Mouse (Mus musculus): ENCODE data around the gene Sh3d19.
A peak's percentile ranks its signal among the peaks of the same experiment; 100 is the strongest.

The Sh3d19 gene

DNA sequence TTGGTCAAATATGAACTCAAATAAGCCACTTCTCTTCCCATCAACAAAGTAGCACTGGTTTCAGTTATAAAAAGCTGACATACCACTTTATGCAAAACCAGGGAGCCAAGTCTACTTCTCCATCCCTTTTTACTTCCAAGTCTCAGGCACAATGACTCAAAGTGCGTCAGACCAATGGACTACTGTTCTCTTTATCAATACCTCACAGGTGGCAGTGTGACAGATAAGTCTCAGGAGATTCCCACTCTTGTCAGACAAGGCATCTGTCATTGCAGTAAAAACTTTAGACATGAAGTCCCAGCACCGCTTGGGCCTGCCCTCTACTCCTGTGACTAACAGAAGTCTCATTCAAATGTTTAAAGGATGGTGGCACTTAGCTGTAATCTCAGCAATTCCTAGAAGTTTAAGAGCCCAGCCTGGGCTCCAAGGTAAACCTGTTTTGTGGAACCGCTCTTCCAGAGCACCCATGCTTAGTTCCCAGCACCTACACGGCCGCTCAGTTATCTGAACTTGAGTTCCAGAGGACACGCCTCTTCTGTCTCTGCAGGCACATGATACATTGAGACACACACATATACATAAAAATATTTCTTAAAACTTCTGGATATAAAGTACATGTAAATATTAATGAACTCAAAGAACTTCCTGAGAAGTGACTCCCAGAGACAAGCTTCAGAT lies 165.1 kb downstream of the Sh3d19 start:
- DNase-seq (ENCODE audit: low read depth, low spot score): no peak

DNA sequence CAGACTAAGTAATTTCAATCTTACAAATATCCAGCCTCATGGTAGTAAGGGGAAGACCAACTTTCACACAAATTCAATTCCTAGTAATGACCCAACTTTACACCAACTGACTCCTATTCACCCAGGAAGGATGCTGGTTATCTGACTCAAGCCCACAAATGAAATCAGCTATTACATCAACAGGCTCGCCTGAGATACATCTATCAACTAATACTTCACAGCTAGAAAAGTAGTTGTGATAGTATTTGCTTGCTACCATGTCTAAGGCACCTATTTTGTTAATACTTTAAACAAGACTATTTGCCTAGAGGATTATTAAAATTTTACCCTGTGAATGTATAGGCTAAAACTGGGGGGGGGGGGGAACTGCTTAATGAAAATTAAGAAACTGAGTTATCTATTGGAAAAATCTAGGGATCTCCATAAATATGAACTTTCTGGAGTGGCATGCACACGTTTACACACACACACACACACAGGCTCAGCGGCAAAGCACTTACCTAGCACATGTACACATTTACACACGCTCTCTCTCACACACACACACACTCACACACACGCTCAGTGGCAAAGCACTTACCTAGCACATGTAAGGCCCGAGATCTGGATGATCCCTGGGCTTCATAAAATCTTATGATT lies 166.1 kb downstream of the Sh3d19 start:
- DNase-seq (ENCODE audit: low read depth, low spot score): no peak

DNA sequence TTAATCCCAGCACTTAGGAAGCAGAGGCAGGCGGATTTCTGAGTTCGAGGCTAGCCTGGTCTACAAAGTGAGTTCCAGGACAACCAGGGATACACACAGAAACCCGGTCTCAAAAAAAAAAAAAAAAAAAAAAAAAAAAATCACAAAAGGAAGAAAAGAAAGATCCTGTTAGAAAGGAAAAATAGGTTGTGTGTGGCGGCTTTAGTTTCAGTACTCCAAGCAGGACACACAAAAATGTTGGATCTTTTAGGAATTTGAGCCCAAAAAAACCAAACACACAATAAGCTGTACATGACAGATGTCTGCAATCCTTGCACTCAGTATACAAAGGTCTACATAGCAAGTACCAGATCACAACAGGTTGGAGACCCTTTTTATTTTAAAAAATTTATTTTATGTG lies 168.8 kb downstream of the Sh3d19 start:
- no peak for DNase-seq (ENCODE audit: low read depth, low spot score)

DNA sequence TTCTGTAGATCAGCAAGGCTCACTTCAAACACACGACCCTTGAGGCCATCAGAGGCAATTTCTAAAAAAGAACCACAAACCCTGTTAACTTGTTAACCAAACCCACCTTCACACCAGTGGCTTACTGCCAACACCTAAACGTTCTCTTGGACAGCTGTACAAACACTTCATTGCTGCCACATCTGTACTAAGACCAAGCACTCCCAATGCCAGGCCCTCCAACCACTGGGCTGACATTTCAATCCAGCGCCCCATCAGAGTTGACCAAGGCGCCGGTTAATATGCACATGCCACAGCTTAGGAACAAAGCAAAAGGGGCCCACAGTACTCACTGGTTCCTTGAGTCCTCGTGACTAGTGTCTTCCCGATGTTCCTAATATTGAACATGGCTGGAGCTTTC lies 170.5 kb downstream of the Sh3d19 start:
- DNase-seq (ENCODE audit: low read depth, low spot score): no peak

DNA sequence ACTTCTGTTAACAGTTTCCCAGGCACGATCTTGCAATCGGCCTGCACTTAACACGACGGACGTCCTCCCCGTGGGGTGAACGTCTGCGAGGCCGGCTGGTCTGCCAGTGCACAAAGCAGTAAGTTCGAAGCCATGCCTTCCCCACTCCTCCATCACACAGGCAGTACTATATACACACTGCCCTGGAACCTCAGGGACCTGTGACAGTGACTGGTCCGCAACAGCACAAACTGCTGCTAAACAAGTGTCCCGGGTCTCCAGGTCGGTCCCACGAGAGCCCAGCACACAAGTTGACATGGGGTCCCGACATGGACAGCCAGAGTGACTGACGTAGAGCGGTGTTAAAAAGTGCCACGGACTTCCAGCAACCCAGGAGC lies 171.0 kb downstream of the Sh3d19 start:
- peak; percentile 21 for DNase-seq (ENCODE audit: low read depth, low spot score)

DNA sequence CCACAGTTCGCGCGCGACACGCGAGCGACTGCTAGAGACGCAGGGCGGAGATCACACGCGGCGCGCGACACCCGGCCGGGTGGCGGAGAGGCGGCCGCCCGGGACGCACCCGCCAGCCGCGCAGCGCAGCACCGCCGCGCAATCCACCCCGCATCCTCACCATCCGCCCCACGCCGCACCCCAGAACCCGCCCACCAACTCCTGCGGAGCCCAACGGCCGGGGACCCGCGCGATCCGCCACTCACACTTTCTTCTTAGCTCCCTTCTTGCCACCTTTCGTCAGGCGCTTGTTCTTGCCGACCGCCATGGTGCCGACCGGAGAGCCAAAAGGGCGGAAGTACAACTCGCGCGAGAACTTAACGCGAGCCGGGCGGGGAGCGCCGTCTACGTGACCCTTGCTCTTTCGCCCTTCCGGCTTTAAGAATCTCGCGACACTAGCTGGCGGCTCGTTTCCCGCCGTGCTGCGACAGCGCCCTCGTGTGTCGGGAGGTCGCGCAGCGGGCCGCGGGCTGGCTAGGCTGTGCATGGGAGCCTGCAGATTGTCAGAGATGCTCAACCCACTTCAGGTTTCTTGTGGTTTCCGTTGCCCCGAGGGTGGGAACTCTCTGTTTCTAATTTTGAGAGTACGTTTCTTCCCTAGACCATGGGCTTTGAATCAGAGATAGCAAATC lies 171.5 kb downstream of the Sh3d19 start, which contains the start of gene Rps3a1:
TSS of gene Rps3a1 (minus strand) at position 440 of the 671 bp plus-strand sequence.
- peak; percentile 99 for DNase-seq (ENCODE audit: low read depth, low spot score)

DNA sequence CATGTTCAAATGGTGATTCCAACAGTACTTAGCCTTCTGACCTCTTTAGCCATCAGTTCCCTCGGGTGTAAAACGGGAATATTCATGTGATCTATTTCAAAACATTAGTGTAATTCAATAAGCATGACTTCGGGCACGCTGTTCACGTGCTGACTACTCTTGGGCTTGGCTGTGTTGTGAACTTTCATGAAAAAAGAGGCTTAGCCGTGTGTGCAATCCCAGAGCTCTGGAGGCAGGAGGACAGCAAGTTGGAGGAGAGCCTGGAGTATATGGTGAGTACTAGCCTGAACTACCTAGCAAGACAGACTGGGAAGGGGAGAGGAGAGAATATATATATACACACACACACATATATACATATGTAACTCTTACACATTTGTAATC lies 172.0 kb downstream of the Sh3d19 start:
- no peak for DNase-seq (ENCODE audit: low read depth, low spot score)

DNA sequence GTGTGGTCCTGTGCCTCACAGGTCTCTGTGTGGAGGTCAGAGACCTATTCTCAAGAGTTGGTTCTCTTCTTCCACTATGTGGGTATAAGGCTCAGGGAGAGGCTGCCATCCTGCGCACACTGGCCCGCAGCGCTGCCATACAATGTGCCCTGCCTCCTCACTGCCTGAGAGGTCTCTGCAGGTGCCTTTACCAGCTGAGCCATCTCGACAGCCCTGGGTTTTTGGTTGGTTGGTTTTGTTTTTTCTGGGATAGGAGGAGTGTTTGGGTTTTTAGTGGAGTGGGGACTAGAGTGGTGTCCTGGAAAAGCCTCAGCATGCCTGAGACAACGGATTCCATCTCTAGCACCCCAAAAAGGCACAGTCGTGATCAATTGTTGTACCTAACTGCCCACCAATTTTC lies 172.4 kb downstream of the Sh3d19 start:
- no peak for DNase-seq (ENCODE audit: low read depth, low spot score)

DNA sequence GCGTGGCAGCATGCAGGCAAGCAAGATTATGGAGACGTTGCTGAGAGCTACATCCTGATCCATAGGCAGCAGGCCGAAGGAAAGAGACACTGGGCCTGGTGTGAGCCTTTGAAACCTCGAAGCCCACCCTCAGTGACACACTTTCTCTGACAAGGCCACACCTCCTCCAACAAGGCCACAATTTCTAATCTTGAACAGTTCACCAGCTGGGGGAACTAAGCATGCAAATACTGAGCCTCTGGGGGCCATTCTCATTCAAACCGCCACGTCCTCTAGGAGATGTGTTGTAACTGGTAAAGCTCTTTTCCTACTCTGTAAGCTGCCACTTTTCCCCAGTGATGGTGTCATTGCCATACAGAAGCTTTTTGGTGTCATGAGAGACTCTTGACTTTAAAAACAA lies 178.2 kb downstream of the Sh3d19 start:
- no peak for DNase-seq (ENCODE audit: low read depth, low spot score)

DNA sequence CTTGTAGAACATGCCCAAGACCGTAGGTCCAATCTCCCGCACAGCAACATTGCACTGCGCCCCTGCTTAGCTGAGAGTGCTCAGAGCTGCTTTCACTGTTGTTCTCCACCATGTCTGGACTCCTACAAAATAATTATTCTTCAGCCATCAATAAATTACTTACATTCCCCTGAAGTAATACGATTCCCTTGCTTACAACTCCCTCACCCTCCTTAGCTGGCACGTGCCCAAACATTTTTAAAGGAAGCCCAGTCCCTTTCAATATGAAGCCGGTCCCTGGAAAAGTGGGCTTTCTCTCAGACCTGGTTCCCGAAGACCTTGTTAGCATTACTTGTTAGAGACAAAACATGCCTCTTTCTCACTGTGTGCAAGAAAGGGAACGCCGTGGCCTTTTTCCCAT lies 178.6 kb downstream of the Sh3d19 start:
- DNase-seq (ENCODE audit: low read depth, low spot score): no peak

DNA sequence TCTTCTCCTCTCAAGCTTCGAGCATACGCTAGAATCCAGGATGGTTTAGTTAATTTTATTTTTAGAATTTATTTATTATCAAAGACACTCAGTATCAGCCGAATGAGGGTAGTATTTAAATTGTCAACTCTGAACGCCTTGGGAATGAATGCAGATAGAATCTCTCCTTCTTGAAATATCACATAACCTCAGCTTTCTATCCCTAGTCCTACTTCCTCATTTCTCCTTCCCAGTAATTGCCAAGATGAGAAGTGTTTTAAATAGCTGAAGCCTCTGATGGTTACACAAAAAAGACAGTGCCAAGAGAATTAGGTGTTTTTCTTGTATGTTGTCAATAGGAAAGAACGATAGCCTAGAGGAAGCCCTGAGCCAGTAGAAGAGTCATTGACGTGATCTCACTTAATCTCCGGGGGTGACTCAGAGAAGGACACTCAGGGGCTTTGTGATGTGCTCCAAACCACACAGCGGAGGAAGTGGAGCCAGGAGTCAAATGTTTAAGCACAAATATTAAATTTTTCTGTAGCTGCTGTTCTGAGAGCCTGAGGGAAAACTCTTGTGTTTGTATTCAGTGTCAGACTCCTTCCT lies 198.0 kb downstream of the Sh3d19 start:
- DNase-seq (ENCODE audit: low read depth, low spot score): peak; percentile 10

DNA sequence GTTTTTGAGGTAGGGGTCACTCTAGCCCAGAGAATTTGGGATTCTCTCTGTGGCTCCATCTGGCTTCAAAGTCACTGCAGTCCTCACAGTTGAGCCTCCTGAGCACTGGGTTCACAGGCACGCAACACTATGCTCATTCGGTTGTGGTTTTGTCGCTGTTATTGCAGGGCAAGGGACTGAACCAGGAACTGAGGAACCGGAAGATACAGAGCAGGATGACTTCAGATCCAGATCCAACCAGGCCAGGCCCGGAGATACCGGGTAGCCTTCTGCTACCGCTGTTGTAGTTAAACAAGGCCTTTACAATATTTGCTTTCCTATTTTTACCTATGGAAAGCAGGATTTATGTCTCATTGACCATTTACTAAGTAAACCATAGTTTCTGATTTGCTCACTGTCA lies 208.8 kb downstream of the Sh3d19 start:
- no peak for DNase-seq (ENCODE audit: low read depth, low spot score)

All from brain, adult 2 months (tissue).